Mouse (Mus musculus): ENCODE data around the gene Slc40a1.

DNA sequence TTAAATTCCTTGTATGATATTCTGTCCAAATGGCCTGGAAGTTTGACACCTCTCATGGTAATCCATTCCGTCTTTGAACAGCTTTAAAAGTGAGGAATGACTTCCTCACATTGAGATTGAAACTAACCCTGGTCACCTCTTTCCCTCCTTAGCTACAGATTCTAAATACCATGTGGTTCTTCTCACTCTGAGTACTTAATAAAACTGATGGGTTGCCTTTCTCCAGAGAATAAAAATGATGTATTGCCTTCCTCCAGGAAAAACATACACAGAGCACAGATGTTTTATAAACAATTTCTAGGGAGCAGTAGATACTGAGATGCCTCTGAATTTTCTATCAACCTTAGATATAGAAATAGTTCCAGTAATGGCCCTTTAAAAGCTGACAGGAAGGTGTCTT lies 58.3 kb downstream of the Slc40a1 start:
- no peak for TF ChIP-seq CTCF (IDR thresholded peaks at IDR 0.05; ENCODE audit: control insufficient read depth, insufficient read depth, low read length)
- TF ChIP-seq POLR2A (IDR thresholded peaks at IDR 0.05; ENCODE audit: borderline replicate concordance, control insufficient read depth, low read depth, low read length) = no peak

All from bone marrow, adult 2 months (tissue).